Mouse (Mus musculus): ENCODE results near the gene Cwc22. TPM values are rescaled to one million over a fixed set of nuclear protein-coding genes. Genes with fewer than 3 reads are reported as not detected.

Cwc22 gene
- polyA plus RNA-seq (2015; fragmentation: Nextera tagmentation; extraction: Ambion mirVana), result 33.9 and 36.1 TPM in 2 replicates

DNA sequence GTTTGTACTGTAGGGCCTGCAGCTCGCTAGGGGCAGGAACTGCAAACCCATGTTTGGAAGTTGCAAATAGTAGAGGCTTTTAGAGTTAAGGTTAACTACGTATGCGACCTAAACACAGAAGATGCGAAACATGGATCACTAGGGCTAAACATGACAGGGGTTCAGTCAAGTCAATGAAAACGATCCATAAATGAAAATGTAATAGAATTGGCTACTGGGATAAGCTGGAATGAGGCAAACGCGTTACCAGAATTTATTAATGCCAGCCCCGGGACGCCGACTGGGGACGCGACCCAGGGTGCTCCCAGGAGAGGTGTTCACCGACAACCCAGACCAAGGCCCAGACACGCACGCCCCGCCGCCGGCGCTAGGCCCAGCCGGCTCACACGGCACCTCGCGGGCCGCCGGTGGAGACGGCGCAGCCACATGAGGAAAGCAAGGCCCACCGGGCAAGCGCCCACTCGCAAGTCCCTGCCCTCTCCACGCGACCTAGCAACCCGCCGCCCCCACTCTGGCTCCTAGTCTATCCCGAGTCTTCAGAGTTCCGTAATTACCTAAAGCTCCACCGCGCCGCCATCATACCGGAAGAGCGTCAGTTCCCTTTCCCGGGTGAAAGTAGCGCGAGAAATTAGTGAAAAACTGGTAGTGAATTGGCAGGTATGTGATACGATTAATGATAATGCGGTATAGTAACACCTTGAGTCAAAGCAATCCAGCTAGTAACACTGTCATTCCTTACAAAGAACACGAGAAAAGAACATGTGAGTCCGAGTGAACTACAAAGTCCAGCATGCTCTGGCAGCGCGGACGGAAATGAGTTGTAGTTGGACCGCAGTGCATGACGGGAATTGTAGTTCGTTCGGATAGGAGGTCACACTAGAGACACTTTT, at the start of gene Cwc22:
Gene Cwc22 (minus strand): TSS at position 780 of the 890 bp plus-strand sequence.
- peak; percentile 91 for ATAC-seq (ENCODE audit: low FRiP score, low read depth)
- peak within 1 kb of the TSS; percentile 78 for H3K4me3 ChIP-seq
- no peaks in the 10 kb centered on the region for H3K9me3 ChIP-seq
- H3K4me2 ChIP-seq (replicated peaks), result peak within 1 kb of the TSS; percentile 77
- no peaks in the 10 kb centered on the region for H3K27me3 ChIP-seq
- H3K27ac ChIP-seq, result peak within 1 kb of the TSS; percentile 79; the same call in 1 of the 2 replicates
- peak within 1 kb of the TSS; percentile 93 for H3K9ac ChIP-seq
- peaks cover 14% of the 10 kb centered on the region for H3K4me1 ChIP-seq
- WGBS, result under 1% methylated on average over 50 of the region's 55 CpGs
- H3K36me3 ChIP-seq, result peaks cover 2% of the 10 kb centered on the region; the same call in 1 of the 2 replicates

DNA sequence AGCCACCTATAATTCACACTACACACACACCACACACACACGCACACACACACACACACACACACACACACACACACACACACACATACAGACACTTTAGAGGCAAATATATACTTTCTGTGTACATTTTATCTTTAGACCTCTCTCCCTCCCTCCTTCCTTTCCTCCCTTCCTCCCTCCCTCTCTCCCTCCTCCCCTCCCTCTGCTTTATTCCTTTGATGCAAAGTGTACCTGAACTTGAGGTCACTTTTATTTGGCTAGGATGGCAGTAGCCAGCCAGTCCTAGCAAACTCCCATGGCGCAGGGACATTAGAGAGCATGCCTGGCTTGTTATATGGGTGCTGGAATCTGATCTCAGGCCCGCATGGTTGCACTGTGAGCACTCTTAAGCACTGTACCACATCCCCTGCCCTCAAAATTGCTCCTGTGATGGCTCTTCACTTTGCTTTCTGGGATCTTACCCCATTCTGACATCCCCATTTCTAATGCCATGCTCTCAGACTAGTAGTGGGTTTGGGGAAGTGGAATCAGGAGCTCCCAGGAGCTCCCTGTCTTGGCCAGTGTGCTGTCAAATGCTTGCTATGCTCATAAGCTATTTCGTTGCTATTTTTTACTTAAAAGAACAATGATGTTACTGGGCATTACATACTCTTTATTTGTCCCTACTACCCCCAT, 47.7 kb upstream of the Cwc22 start:
- no peaks in the 10 kb centered on the region for H3K9me3 ChIP-seq
- H3K4me2 ChIP-seq (replicated peaks), result no peak overlapping the region
- H3K27me3 ChIP-seq, result no peaks in the 10 kb centered on the region
- H3K4me1 ChIP-seq, result no peaks in the 10 kb centered on the region
- no peak overlapping the region for H3K9ac ChIP-seq
- no peaks in the 10 kb centered on the region for H3K36me3 ChIP-seq
- H3K4me3 ChIP-seq, result no peak overlapping the region
- no peak overlapping the region for H3K27ac ChIP-seq
- ATAC-seq (ENCODE audit: low FRiP score, low read depth), result no peak
- 70% methylated on average over 4 of the region's 4 CpGs for WGBS

DNA sequence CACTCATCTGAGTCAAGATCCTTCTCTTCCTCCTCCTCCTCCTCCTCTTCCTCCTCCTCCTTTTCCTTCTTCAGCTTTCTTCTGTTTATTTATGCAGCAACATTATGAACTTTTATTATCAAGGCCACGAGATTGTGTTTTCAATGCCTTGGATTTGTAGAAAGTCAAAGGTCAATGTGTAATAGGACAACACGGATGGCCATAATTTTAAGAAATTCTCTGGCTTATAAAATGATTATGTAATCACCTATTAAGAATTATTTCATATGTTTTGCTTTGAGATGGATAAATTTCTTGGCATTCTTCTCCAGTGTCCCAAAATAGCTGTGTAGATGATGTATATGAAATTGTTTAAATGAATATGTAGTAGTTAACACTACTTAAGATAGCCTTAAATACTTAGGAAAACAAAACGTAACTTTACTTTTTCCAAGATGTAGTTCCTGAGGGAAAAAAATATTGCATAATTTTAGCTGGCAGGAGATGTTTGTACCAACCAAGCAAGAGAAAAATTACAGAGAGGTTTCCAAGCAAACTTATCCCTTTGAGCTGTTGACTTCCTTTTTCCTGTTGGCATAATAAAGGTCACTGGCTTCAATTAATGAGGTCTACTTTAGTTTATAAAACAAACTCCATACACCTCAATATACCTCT, 46.9 kb upstream of the Cwc22 start:
- no peak overlapping the region for H3K9ac ChIP-seq
- no peaks in the 10 kb centered on the region for H3K36me3 ChIP-seq
- ATAC-seq (ENCODE audit: low FRiP score, low read depth), result no peak
- no peak overlapping the region for H3K27ac ChIP-seq
- H3K4me1 ChIP-seq, result no peaks in the 10 kb centered on the region
- no peaks in the 10 kb centered on the region for H3K9me3 ChIP-seq
- H3K27me3 ChIP-seq, result no peaks in the 10 kb centered on the region
- H3K4me3 ChIP-seq, result no peak overlapping the region
- no peak overlapping the region for H3K4me2 ChIP-seq (replicated peaks)
- WGBS, result 76% methylated on average over 3 of the region's 3 CpGs

DNA sequence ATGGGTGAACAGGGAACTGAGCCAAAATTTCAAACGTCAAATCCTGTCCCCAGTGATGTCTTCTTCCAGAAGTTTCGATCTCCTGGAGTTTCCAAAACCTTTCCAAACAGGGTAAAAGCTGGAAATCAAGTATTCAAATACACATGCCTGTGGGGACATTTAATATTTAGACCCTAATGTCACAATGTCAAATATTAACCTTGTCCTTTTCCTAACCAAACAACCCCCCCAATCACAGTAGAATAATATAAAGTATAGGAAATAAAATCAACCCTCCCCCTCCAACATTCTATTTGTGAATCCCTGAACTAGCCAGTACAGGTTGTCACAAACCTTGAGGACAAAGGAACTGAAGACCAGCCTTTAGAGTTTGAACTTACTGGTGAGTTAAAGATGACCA, 44.6 kb upstream of the Cwc22 start:
- H3K27ac ChIP-seq, result no peak overlapping the region
- H3K4me1 ChIP-seq, result no peaks in the 10 kb centered on the region
- H3K27me3 ChIP-seq, result no peaks in the 10 kb centered on the region

DNA sequence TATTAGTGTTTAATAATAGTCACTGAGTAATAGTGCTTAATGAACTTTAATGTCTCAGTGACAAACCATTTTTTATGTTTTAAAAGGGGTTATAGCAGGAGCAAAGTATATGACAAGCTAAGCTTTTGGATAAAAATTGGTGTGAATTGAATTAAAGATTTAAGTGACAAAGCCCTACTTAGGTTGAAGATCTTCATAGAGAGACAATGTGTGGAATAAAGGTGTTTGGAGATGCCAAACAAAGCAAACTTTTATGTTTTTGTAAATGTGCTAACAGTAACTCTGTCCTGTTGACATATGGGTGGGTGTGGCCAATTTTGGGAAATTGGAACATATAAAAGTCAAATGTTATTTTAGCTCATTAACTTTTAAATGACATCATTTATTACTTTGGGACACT, 43.9 kb upstream of the Cwc22 start:
- Histone ChIP-seq H3K27me3 (no peaks in the 10 kb centered on the region), H3K9me3 (no peaks in the 10 kb centered on the region), H3K36me3 (no peaks in the 10 kb centered on the region), H3K4me1 (no peaks in the 10 kb centered on the region), H3K27ac (no peak overlapping the region), H3K4me2 (replicated peaks) (no peak overlapping the region), H3K4me3 (no peak overlapping the region), H3K9ac (no peak overlapping the region)
- no peak for ATAC-seq (ENCODE audit: low FRiP score, low read depth)

More for the DNA sequence above, 44.6 kb upstream of the Cwc22 start:
- no peaks in the 10 kb centered on the region for H3K36me3 ChIP-seq
- H3K4me3 ChIP-seq, result no peak overlapping the region
- no peak overlapping the region for H3K4me2 ChIP-seq (replicated peaks)
- no peak overlapping the region for H3K9ac ChIP-seq
- H3K9me3 ChIP-seq, result no peaks in the 10 kb centered on the region
- 54% methylated on average over 2 of the region's 2 CpGs for WGBS
- ATAC-seq (ENCODE audit: low FRiP score, low read depth), result no peak

DNA sequence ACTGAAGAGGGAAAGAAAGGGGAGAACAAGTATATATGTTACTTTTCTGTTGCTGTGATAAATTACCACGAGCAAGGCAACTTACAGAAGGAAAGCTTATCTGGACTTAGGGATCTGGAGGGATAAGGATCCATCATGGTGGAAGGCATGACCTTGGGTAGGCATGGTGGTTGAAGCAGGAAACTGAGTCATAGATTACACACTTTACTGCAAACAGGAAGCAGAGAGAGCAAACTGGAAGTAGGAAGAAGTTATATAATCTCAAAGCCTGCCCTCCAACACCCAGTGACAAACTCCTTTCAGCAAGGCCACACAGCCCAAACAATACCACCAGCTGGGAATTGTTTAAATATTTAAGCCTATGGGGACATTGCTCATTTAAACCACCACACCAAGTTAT, 43.2 kb upstream of the Cwc22 start:
- H3K9me3 ChIP-seq, result no peaks in the 10 kb centered on the region
- no peaks in the 10 kb centered on the region for H3K27me3 ChIP-seq
- H3K4me2 ChIP-seq (replicated peaks), result no peak overlapping the region
- no peaks in the 10 kb centered on the region for H3K36me3 ChIP-seq
- 73% methylated on average over 1 of the region's 1 CpGs for WGBS
- no peak overlapping the region for H3K9ac ChIP-seq
- no peak overlapping the region for H3K27ac ChIP-seq
- no peak for ATAC-seq (ENCODE audit: low FRiP score, low read depth)
- no peaks in the 10 kb centered on the region for H3K4me1 ChIP-seq
- H3K4me3 ChIP-seq, result no peak overlapping the region

DNA sequence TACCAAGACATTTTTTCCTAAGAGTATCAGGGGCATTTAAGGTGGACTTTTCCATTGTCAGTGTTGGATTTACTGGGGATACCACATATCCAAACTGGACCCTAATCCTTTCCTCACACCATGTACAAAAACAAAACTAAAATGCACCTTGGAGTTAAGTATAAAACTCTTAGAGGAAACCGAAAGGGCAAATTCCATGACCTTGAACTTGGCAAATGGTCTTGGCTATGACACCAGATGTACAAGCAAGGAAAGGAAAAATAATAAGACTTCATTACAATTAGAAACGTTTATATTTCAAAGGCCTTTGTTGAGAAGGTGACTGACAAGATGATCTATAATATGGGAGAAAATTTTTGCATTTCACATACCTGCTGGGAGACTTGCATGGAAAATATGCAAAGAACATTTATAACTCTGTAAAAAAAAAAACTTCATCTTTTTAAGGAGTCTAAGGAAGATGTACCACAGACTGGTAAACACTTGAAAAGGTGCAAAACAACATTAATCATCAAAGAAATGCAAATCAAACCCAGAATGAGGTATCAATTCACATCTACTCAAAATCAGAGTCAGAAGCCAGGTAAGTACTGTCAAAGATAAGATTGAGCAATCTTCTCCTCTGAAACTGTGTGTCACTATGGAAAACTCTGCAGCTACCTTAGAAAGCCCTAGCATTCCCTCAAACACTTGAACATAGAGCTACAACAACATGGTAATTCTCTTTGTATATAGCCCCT, 40.0 kb upstream of the Cwc22 start:
- H3K4me1 ChIP-seq, result no peaks in the 10 kb centered on the region
- H3K4me2 ChIP-seq (replicated peaks), result no peak overlapping the region
- H3K36me3 ChIP-seq, result no peaks in the 10 kb centered on the region
- no peak overlapping the region for H3K4me3 ChIP-seq
- WGBS, result 75% methylated on average over 2 of the region's 2 CpGs
- no peak overlapping the region for H3K9ac ChIP-seq
- H3K9me3 ChIP-seq, result 0 out of 2 replicates have a peak, but pooled peaks cover 5% of the 10 kb centered on the region
- no peak for ATAC-seq (ENCODE audit: low FRiP score, low read depth)
- H3K27me3 ChIP-seq, result no peaks in the 10 kb centered on the region
- no peak overlapping the region for H3K27ac ChIP-seq

DNA sequence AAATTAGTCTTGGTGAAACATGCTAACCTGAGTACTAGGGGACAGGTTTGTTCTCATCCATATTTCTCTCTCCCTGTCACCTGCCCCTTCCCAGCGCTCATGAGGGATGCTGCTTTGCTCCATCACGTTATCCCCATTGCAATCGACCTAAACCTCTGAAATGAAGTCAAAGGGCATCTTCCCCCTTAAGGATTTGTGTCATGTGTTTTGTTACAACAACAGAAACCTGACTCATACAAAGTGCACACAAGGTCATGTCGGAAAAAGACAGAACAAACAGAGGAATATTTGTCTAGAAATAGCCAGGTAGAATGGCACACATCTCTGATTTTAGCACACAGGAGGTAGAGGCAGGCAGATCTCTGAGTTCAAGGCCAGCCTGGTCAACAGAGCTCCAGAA, 38.0 kb upstream of the Cwc22 start:
- Histone ChIP-seq H3K4me3 (no peak overlapping the region), H3K4me2 (replicated peaks) (no peak overlapping the region), H3K36me3 (no peaks in the 10 kb centered on the region), H3K27ac (no peak overlapping the region), H3K4me1 (no peaks in the 10 kb centered on the region), H3K27me3 (no peaks in the 10 kb centered on the region), H3K9ac (no peak overlapping the region), H3K9me3 (0 out of 2 replicates have a peak, but pooled peaks cover 5% of the 10 kb centered on the region)
- WGBS, result 83% methylated on average over 4 of the region's 4 CpGs
- ATAC-seq (ENCODE audit: low FRiP score, low read depth), result no peak

DNA sequence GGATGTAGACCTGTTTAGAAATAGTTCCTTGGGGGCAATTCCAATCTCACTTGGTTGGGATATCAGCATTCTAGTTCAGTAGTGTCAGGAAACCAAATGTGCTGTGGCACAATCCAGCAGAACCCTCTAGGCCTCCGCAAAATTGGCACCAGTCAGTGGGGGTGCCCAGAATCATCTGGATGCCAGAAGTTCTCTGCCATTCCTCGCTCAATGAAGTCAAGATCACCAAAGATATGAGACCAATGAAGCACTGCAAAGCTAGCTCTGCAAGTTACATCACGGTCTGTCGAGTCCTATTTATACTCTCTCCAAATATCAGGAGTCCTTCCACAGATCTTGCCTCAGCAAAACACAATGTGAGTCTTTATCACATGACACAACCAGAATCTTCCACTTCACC, 35.7 kb upstream of the Cwc22 start:
- H3K27me3 ChIP-seq, result no peaks in the 10 kb centered on the region
- H3K36me3 ChIP-seq, result no peaks in the 10 kb centered on the region
- H3K4me1 ChIP-seq, result no peaks in the 10 kb centered on the region
- no peak for ATAC-seq (ENCODE audit: low FRiP score, low read depth)
- H3K9me3 ChIP-seq, result 0 out of 2 replicates have a peak, but pooled peaks cover 5% of the 10 kb centered on the region
- H3K9ac ChIP-seq, result no peak overlapping the region
- H3K4me3 ChIP-seq, result no peak overlapping the region
- H3K27ac ChIP-seq, result no peak overlapping the region
- no peak overlapping the region for H3K4me2 ChIP-seq (replicated peaks)
- WGBS, result 89% methylated on average over 4 of the region's 4 CpGs

DNA sequence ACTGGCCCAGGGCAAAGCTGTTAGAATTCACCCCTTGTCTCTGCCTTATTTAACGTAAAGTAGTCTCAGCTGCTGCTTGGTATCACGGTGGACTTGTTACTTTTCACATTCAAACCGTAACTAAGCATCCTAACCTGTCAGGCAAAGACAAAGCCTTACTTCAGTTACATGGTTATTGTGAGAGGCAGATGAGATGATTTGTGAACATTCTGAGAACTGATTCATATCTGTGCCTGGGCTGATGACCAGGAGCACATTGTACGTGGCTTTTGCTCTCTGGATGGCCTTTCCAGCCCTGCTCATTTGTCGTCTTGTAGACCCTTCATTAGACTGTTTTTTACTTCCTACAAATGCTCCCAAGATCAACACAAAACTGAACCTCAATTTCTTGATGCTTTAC, 34.5 kb upstream of the Cwc22 start:
- Histone ChIP-seq H3K4me3 (no peak overlapping the region), H3K36me3 (no peaks in the 10 kb centered on the region), H3K27me3 (no peaks in the 10 kb centered on the region), H3K9ac (no peak overlapping the region), H3K27ac (no peak overlapping the region), H3K4me2 (replicated peaks) (no peak overlapping the region), H3K9me3 (0 out of 2 replicates have a peak, but pooled peaks cover 5% of the 10 kb centered on the region), H3K4me1 (0 out of 2 replicates have a peak, but pooled peaks cover 4% of the 10 kb centered on the region)
- WGBS, result 88% methylated on average over 5 of the region's 5 CpGs
- ATAC-seq (ENCODE audit: low FRiP score, low read depth), result no peak

DNA sequence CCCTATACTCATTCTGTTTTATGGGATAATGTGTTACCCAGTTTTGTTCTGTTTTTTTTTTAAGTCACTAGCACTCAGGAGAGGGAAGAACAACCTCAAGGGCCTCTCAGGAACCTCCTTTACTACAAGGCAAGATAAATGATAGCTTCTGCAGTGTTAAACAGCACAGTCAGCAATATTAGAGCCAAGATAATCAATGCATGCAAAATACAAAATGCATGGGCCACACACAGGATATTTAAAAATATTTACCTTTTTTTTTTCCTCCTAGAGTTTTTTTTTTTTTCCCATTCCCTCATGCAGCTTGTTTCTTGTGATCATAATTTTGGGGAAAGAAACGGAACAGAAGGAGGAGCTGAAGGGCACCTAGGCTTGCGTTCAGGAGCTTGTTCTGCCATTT, 33.3 kb upstream of the Cwc22 start:
- 89% methylated on average over 2 of the region's 2 CpGs for WGBS
- Histone ChIP-seq H3K9ac (no peak overlapping the region), H3K9me3 (0 out of 2 replicates have a peak, but pooled peaks cover 5% of the 10 kb centered on the region), H3K4me1 (0 out of 2 replicates have a peak, but pooled peaks cover 4% of the 10 kb centered on the region), H3K4me2 (replicated peaks) (no peak overlapping the region), H3K27ac (no peak overlapping the region), H3K4me3 (no peak overlapping the region), H3K27me3 (no peaks in the 10 kb centered on the region), H3K36me3 (no peaks in the 10 kb centered on the region)
- ATAC-seq (ENCODE audit: low FRiP score, low read depth), result no peak
